Mouse (Mus musculus) embryonic facial prominence, embryonic 13.5 days (tissue): ENCODE results near the gene Hoxb9. TPM values are rescaled to one million over a fixed set of nuclear protein-coding genes. Genes with fewer than 3 reads are reported as not detected.

ENCODE experiments used
- ATAC-seq: fragments of 200-750 bp; cut with Nextera tagmentation; 2 replicates; pipeline ENCODE4 v1.8.0; 2017; ENCODE audit warnings: low read depth; ENCODE audit not compliant: insufficient number of reproducible peaks, insufficient read depth, low FRiP score, low TSS enrichment
- H3K27ac ChIP-seq: fragments of 300-500 bp; sonication (generic); 2 replicates; pipeline ENCODE4 v1.5.1; 2015; ENCODE audit warnings: moderate library complexity, mild to moderate bottlenecking, inconsistent platforms
- H3K27me3 ChIP-seq: fragments of 300-500 bp; sonication (generic); 2 replicates; pipeline ENCODE4 v1.6.1; 2015; ENCODE audit warnings: mild to moderate bottlenecking, inconsistent platforms
- H3K36me3 ChIP-seq: fragments of 300-500 bp; sonication (generic); 2 replicates; pipeline ENCODE4 v1.6.1; 2015; ENCODE audit warnings: mild to moderate bottlenecking, inconsistent platforms
- H3K4me1 ChIP-seq: fragments of 300-500 bp; sonication (generic); 2 replicates; pipeline ENCODE4 v1.6.1; 2015; ENCODE audit warnings: inconsistent platforms
- H3K4me2 ChIP-seq: fragments of 300-500 bp; sonication (generic); 2 replicates; pipeline ENCODE4 v1.6.1; 2015; ENCODE audit warnings: moderate library complexity, mild to moderate bottlenecking, inconsistent platforms
- H3K4me3 ChIP-seq: fragments of 300-500 bp; sonication (generic); 2 replicates; pipeline ENCODE4 v1.5.1; 2015; ENCODE audit warnings: mild to moderate bottlenecking, inconsistent platforms
- H3K9ac ChIP-seq: fragments of 300-500 bp; sonication (generic); 2 replicates; pipeline ENCODE4 v1.6.1; 2015; ENCODE audit warnings: mild to moderate bottlenecking, inconsistent platforms
- H3K9me3 ChIP-seq: fragments of 300-500 bp; sonication (generic); 2 replicates; pipeline ENCODE4 v1.6.1; 2016; ENCODE audit warnings: inconsistent platforms
- WGBS: fragments of 180-500 bp; shearing (Covaris S2); methylation state at CpG from one replicate; pipeline ENCODE4 v1.1.7; 2015; ENCODE audit warnings: mixed read lengths; 5-methylcytosine and 5-hydroxymethylcytosine counted together
- polyA plus RNA-seq: library from polyadenylated mRNA; unstranded; fragments of >200 nt; fragmentation: Nextera tagmentation; extraction: Ambion mirVana; gene quantifications from 2 replicates; pipeline ENCODE4 v1.2.1, GENCODE M21; 2015

The Hoxb9 gene
- polyA plus RNA-seq, 1 experiment from 2014 or later: 0.13 TPM

- H3K9me3 ChIP-seq: no peaks in the 10 kb centered on the region
- no peak overlapping the region for H3K9ac ChIP-seq
- H3K36me3 ChIP-seq: no peaks in the 10 kb centered on the region
- no peak overlapping the region for H3K27ac ChIP-seq
- no peak overlapping the region for H3K4me2 ChIP-seq
- 0 out of 2 replicates have a peak, but pooled peaks cover 3% of the 10 kb centered on the region for H3K4me1 ChIP-seq
- no peak overlapping the region for H3K4me3 ChIP-seq
- WGBS: under 1% methylated on average over 38 of the region's 38 CpGs
- no peak for ATAC-seq
- peaks cover 100% of the 10 kb centered on the region for H3K27me3 ChIP-seq
These were observed 33.3 kb downstream of the Hoxb9 start for GRCm38 (mm10) chr11:96304381-96305195.

DNA sequence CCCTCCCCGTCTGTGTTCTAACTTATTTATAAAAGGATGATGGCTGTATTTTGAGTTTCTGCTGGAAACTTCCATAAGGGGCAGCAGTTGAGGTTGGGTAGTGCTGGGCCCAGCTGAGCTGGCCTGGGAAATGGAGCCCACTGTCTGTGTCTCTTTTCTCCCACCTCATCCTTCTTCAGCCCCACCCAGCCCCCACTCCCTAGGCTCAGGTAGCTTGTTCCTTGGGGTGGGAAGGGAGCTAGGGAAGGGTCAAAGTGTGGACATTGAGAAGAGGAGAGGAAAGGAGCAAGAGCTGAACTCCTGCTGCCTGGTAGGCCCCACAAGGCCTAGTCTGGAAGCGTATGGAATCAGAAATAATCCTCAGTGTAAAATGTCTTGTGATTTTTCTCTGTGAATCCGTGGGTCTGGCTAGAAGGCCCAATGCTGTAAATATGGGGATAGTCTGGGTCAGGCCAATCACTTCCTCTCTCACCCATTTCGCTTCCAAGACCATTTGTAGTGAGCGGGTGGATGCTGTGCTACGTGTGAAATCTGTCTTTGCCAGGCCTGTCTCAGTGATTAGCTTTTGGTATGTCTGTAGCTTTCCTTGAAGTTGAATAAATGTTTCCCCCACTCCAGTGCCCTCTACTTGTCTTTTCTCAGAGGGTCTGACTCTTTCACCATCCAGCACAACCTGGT is 34.4 kb downstream of the Hoxb9 start:
- ATAC-seq: no peak
- Histone ChIP-seq H3K27ac (no peak overlapping the region), H3K36me3 (no peaks in the 10 kb centered on the region), H3K27me3 (peaks cover 100% of the 10 kb centered on the region), H3K4me3 (no peak overlapping the region), H3K4me2 (no peak overlapping the region), H3K9ac (no peak overlapping the region), H3K9me3 (no peaks in the 10 kb centered on the region), H3K4me1 (0 out of 2 replicates have a peak, but pooled peaks cover 3% of the 10 kb centered on the region)
- WGBS: 20% methylated on average over 6 of the region's 6 CpGs

DNA sequence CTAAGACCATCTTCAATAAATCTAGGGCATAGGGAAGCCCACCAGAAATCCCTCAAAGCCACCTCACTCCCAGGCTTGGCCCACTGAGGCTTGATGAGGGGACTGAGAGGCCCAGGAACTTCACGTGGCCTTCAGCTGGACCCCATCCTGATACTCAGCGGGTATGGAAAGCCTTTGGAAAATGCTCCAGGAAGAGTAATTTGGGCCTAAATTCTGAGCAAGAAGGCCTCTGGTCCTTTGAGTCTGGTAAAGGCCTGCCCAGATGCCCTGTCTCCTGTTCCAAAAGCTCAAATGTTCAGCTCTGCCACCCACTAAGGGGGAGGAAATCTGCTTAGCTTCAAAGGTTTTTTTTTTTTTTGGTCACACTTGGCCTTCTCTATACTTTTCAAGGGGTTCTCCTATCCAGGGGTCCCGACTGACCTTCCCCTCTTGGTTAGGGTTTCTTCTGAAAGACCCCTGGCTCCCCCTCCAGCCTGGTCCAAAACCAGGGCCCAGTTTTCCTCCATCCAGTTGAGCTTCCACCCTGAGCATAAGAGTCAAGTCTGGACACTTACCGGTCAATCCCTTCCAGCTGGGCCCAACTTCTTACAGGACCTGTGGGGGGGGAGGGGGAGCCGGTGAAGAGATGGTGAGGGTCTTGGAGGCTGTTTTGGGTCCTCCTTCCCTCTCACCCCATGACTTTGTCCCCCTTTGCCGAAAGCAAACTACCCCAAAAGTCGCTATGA is 35.1 kb downstream of the Hoxb9 start:
- Histone ChIP-seq H3K4me3 (no peak overlapping the region), H3K4me1 (0 out of 2 replicates have a peak, but pooled peaks cover 3% of the 10 kb centered on the region), H3K36me3 (no peaks in the 10 kb centered on the region), H3K9me3 (no peaks in the 10 kb centered on the region), H3K4me2 (no peak overlapping the region), H3K9ac (no peak overlapping the region), H3K27me3 (peaks cover 100% of the 10 kb centered on the region), H3K27ac (no peak overlapping the region)
- 7% methylated on average over 7 of the region's 7 CpGs for WGBS
- ATAC-seq: no peak

GRCm38 (mm10) chr11:96306908-96307269 is 35.6 kb downstream of the Hoxb9 start:
- no peak overlapping the region for H3K4me2 ChIP-seq
- H3K36me3 ChIP-seq: no peaks in the 10 kb centered on the region
- 0 out of 2 replicates have a peak, but pooled peaks cover 3% of the 10 kb centered on the region for H3K4me1 ChIP-seq
- ATAC-seq: no peak
- no peaks in the 10 kb centered on the region for H3K9me3 ChIP-seq
- no peak overlapping the region for H3K4me3 ChIP-seq
- WGBS: 3% methylated on average over 13 of the region's 13 CpGs
- H3K27me3 ChIP-seq: peaks cover 100% of the 10 kb centered on the region
- no peak overlapping the region for H3K27ac ChIP-seq
- no peak overlapping the region for H3K9ac ChIP-seq

DNA sequence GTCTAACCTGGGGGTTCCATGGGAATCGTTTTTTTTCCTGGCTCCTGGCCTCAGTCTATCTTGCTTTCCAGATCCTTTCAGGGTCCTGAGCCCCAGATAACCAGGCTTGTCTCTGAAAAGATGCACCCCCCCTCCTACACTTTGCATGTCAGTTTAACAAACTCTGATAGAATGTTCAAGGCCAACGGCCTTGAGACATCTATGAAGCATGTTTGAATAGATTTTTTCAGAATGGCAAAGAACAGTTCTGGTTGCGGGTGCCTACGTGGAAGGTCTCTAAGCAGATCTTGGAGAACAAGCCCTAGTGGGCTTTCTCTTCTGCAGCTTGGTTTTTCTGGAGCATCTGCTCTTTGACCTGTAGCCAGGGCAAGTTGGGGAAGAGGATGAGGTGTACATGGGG is 37.5 kb downstream of the Hoxb9 start:
- Histone ChIP-seq H3K9me3 (no peaks in the 10 kb centered on the region), H3K9ac (no peak overlapping the region), H3K27me3 (peaks cover 100% of the 10 kb centered on the region), H3K27ac (no peak overlapping the region), H3K4me2 (no peak overlapping the region), H3K4me3 (no peak overlapping the region), H3K4me1 (no peaks in the 10 kb centered on the region), H3K36me3 (no peaks in the 10 kb centered on the region)
- WGBS: 11% methylated on average over 4 of the region's 4 CpGs
- no peak for ATAC-seq

DNA sequence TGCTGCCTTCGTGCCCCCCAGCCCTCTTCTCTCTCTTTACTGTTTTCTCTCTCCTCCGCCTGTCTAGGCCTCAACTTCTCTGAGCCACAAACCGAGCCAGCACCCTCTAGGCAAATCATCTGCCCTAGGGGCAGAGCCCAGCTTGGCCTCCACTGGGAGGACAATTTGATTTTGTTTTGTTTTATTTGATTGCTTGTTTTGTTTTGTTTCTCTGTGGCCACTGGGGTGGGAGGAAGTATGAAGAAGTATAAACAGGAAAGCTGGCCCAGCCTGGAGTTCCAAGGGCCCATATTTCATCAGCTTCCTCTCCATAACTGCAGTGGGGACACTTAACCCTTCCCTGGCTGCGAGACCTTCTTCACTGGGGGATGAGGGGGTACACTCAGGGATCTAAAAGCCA is 38.0 kb downstream of the Hoxb9 start:
- Histone ChIP-seq H3K27ac (no peak overlapping the region), H3K36me3 (no peaks in the 10 kb centered on the region), H3K4me3 (no peak overlapping the region), H3K4me2 (no peak overlapping the region), H3K9ac (no peak overlapping the region), H3K9me3 (no peaks in the 10 kb centered on the region), H3K4me1 (no peaks in the 10 kb centered on the region), H3K27me3 (peaks cover 100% of the 10 kb centered on the region)
- no peak for ATAC-seq
- 8% methylated on average over 4 of the region's 4 CpGs for WGBS

GRCm38 (mm10) chr11:96310183-96310938 is 39.1 kb downstream of the Hoxb9 start:
- ATAC-seq: no peak
- 3% methylated on average over 20 of the region's 20 CpGs for WGBS

GRCm38 (mm10) chr11:96311097-96311496 is 39.8 kb downstream of the Hoxb9 start:
- 6% methylated on average over 6 of the region's 6 CpGs for WGBS
- Histone ChIP-seq H3K4me1 (no peaks in the 10 kb centered on the region), H3K36me3 (no peaks in the 10 kb centered on the region), H3K27me3 (peaks cover 100% of the 10 kb centered on the region), H3K9me3 (no peaks in the 10 kb centered on the region), H3K9ac (no peak overlapping the region), H3K4me2 (peak overlapping the region; percentile 26; the same call in 1 of the 2 replicates), H3K4me3 (peak overlapping the region; percentile 16), H3K27ac (no peak overlapping the region)
- ATAC-seq: no peak

More at GRCm38 (mm10) chr11:96310183-96310938, 39.1 kb downstream of the Hoxb9 start:
- H3K4me3 ChIP-seq: no peak overlapping the region
- no peak overlapping the region for H3K27ac ChIP-seq
- H3K4me2 ChIP-seq: no peak overlapping the region
- H3K4me1 ChIP-seq: no peaks in the 10 kb centered on the region
- no peaks in the 10 kb centered on the region for H3K9me3 ChIP-seq
- peaks cover 100% of the 10 kb centered on the region for H3K27me3 ChIP-seq
- no peaks in the 10 kb centered on the region for H3K36me3 ChIP-seq
- no peak overlapping the region for H3K9ac ChIP-seq

GRCm38 (mm10) chr11:96311520-96312417 is 40.5 kb downstream of the Hoxb9 start:
- H3K27ac ChIP-seq: no peak overlapping the region
- H3K9ac ChIP-seq: no peak overlapping the region
- ATAC-seq: no peak
- no peaks in the 10 kb centered on the region for H3K4me1 ChIP-seq
- peaks cover 100% of the 10 kb centered on the region for H3K27me3 ChIP-seq
- H3K4me3 ChIP-seq: peak overlapping the region; percentile 16
- no peaks in the 10 kb centered on the region for H3K9me3 ChIP-seq
- H3K36me3 ChIP-seq: no peaks in the 10 kb centered on the region
- H3K4me2 ChIP-seq: peak overlapping the region; percentile 26; the same call in 1 of the 2 replicates
- 1% methylated on average over 31 of the region's 31 CpGs for WGBS

GRCm38 (mm10) chr11:96313134-96313533 is 41.9 kb downstream of the Hoxb9 start:
- Histone ChIP-seq H3K27me3 (peaks cover 100% of the 10 kb centered on the region), H3K4me3 (no peak overlapping the region)
- WGBS: 20% methylated on average over 2 of the region's 2 CpGs

More at GRCm38 (mm10) chr11:96313134-96313533, 41.9 kb downstream of the Hoxb9 start:
- H3K4me1 ChIP-seq: no peaks in the 10 kb centered on the region
- no peak overlapping the region for H3K4me2 ChIP-seq
- H3K27ac ChIP-seq: no peak overlapping the region
- no peak for ATAC-seq
- H3K36me3 ChIP-seq: no peaks in the 10 kb centered on the region
- no peak overlapping the region for H3K9ac ChIP-seq
- no peaks in the 10 kb centered on the region for H3K9me3 ChIP-seq
